Mouse (Mus musculus): ENCODE results near the gene Chp1.
"Not testable (repeated sequence)": the region's sequence is repeated elsewhere in the genome, so short reads cannot be mapped to it uniquely, and the experiment has no call there.

Gene Chp1

DNA sequence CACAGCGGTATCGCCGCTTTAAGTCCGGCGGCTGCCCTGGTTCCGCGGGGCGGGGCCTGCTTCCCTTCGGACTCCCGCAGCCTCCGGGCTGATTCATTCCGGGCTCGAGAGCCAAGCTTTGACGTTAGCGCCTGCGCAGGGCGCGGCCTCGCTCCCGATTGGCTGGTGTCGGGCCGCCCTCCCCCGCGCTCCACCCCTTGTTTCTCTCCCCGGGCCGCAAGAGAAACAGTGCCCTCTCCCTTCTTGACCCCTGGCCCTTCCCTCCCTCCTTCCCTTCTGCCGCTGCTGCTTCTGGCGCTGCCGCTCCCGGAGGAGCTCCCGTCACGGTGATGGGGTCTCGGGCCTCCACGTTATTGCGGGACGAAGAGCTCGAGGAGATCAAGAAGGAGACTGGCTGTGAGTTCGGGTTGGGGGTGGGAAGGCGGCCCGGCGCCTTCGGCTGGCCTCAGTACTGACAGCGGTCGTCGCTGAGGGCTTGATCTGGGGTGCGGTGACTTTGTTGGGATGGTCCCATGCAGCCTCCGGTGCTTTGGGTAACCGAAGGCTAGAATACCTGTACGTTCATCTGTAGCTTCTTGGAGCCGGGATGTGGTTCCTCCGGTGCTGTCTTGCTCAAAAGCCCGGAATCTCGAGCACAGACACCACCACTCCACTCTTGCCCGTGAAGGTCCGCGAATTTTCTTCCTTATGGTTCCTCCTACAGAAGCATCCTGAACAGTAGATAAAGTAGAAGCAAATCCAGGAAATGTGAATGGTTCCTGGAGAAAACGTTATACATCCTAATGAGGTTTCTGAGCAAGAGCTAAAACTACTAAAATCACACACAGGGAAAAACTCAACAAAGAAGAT is at the start of gene Chp1, which contains the start of gene Exd1:
Chp1 (plus strand) TSS at position 176 of the 849 bp plus-strand sequence.
Exd1 (minus strand) TSS at position 106 of the 849 bp plus-strand sequence.
- peak; percentile 99 to 100 for DNase-seq

DNA sequence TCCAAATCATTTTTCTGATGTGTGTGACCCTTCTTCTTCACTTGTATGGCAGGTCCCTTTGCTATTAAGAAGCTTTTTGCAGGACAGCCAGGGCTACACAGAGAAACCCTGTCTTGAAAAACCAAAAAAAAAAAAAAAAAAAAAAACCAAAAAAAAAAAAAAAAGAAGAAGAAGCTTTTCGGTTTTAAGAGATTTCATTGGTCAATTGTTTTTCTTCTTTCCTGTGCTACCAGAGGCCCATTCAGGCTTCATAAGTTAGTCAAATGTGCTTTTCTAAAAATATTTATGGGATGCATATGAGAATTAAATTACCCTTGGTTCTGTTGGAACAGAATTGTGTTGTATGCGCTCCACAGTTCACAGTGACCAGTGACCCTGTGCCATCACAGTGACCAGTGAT is 48.6 kb upstream of the Chp1 start:
- no peak for DNase-seq

DNA sequence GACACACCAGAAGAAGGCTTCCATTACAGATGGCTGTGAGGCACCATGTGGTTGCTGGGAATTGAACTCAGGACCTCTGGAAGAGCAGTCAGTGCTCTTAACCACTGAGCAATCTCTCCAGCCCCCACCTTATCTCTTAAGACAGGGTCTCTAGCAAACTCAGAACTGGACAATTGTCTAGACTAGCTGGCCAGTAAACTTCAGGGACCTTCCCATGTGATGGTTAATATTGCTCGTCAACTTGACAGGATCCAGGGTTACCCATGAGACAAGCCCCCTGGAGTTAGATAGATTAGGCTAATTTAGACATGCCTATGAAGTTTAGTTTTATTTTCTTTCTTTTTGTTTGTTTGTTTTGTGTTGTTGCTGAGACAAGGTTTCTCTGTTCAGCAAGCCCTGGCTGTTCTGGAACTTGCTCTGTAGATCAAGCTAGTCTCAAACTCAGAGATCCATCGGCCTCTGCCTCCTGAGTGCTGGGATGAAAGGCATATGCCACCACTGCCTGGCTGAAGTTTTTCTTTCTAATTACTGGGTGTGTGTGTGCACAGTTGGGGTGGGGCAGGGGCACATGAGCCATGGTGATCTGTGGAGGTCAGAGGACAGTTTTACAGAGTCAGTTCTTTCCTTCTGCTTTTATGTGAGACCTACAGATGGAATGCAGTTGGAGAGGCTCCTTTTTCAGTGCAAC is 46.4 kb upstream of the Chp1 start:
- no peak for DNase-seq

DNA sequence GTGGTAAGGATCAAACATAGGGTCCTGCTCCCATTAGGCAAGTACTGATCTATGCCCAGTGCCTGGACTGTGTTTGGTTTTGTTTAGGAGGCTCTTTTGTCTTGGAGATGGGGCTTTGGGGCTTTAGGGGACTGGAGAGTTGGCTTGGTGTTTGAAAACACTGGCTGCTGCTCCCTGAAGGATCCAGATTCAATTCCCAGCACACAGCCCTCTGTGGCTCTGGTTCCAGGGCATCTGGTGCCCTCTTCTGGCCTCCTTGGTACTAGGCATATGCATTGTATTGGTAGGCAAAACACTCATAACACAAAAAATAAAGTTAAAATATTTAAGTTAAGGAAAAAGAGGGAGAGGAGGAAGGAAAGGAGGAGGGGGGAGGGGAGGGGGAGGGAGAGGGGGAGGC is 40.4 kb upstream of the Chp1 start:
- no peak for DNase-seq

DNA sequence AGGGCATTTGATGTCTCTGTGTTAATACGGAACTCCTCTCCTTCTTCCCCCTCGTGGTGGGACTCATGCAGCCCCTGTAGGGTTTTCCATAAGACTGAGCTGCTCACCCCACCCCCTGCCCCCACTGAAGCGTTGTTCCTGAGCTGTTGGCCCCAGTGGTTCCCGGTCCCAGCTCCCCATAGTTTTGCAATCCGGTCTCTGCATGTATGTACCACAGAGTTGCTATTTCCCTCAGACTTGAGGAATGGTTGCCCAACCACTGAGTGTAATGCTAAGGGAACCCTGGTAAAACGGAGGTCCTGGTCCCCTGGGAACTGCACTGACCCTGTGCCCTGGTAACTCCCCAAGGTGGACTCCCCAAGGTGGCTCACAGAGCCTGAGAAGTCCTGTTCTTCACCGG is 39.0 kb upstream of the Chp1 start:
- not testable (repeated sequence) for DNase-seq

DNA sequence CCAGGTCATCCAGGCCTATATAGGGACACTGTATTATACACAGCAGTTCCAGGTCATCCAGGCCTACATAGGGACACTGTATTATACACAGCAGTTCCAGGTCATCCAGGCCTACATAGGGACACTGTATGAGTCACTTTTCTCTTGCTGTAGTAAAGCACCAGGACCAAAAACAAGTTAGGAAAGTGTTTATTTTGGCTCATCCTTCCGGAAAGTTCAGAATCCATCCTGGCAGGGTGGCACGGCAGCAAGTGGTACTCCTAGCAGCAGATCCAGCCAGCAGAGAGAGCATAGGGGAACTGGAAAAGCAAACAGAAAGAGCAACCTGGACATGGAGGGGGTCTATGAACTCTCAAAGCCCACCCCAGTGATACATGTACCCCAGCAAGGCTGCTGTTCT is 36.6 kb upstream of the Chp1 start:
- DNase-seq: no peak

DNA sequence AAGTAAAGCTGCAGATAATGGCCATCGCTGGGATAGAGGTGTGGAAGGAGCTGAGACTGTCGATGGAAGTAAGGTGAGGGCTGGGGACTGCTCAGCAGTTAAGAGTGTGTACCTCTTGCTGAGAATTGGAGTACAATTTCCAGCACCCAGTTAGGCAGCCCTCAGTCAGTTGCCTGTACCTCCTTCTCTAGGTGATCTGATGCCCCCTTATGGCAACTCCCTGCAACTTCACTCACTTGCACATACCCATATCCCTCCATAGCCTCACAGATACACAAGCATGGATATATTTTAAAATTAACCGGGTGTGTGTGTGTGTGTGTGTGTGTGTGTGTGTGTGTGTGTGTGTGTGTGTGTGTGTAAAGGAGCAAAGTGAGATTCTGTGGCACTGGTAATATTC is 35.2 kb upstream of the Chp1 start:
- no peak for DNase-seq

DNA sequence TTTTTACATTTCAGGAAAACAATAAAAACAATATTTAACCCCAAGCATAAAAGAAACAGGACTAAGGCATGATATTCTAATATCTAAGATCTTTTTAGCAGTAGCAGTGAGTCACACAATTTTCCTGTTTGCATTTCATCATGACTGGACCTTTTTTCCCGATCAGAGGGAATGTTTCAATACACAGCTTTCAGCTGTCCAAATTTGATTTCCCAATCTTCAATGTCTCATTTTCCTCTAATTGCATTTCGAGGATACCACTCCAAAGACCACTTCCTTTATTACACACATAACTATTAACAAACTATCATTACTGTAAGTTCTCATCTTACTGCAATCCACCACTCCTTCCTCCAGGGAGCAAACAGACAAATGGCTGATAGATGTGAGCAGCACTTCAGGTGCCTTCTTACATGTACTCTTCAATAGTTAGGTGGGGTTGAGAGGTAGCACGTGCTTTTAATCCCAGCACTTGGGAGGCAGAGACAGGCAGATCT is 33.4 kb upstream of the Chp1 start:
- no peak for DNase-seq

DNA sequence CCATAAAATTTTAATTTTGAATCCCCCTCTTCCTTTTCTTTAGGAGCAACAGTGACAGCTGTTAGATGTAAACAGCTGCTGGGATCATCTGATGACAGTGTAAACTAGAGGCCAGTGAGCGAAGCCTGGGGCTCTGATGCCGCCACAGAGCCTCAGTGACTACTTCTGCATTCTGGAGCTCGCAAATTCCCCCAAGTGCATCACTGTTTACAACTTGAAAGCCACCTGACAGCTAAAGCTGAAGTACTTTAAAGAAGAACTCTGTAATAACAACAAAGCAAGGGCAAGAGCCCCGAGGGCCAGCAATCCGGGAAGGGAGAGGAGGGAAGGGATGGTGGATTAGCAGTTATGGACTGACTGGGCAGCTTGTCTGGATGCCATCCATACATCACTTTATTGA is 30.7 kb upstream of the Chp1 start:
- no peak for DNase-seq

DNA sequence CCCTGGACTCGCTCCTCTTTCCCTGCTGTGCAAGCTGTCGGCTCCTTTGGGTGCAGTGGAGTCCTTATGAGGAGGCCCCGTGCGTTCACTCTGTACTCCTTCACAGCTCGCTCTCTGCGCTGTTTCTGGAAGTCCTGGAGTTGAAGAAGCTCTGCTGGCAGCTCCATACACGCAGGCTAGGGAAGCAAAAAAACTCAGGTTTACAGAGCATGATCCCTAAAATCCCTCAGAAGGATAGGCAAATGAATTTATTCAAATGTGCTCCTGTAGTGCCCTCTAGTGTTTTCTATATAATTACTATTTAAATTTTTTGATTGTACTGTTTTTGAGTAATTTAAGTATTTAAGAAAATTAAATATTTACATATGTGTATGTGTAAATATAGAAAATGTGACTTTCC is 26.9 kb upstream of the Chp1 start:
- no peak for DNase-seq

DNA sequence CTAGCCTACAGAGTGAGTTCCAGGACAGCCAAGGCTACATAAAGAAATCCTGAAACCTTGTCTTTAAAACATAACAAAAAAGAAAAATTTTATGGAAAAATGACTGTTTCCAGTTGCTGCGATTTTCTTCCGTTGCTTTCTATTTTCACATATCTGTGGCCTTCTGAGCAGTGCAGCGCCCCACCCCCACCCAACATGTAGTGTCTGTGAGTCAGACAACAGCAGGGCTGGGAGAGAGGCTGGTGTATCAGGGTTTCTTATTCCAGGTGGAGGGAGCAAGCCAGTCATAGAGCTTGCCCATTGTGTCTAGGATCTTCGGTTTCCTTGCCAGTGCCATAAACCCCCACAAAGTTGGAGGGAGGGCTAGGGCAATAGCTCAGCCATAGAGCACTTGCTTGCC is 23.7 kb upstream of the Chp1 start:
- no peak for DNase-seq

DNA sequence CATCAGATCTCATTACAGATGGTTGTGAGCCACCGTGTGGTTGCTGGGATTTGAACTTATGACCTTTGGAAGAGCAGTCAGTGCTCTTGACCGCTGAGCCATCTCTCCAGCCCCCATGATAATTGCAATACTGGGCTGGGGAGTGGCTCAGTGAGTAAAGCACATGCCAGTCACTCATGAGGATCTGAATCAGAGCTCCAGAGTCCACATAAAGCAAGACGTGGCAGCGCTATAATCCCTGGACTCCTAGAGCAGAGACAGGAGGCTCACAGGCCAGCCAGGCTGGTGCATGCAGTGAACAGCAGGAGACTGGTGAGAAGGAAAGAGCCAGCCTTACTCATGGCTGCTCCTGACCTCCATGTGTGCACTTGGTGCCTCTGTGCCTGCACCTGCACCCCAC is 22.1 kb upstream of the Chp1 start:
- DNase-seq: no peak

DNA sequence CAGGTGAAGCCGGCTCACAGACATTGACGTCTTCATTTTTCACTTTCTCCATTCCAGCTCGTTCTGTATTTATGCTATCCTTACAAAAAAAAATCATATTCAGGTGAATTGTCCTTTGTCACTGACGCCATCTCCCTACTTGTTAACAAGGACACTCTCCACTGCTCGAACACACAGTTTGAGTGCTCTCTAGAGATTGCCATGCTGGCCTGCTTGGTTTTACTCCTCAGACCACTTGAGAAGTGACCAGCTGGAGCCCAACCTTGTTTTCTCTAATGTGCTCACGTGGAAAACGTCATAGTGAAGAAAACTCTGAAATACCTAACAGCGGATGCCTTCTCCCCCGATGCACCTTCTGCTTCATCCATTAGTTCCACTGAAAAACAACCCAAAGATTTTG is 8.7 kb upstream of the Chp1 start:
- peak in 1 of 2 experiments; percentile 15 for DNase-seq

DNA sequence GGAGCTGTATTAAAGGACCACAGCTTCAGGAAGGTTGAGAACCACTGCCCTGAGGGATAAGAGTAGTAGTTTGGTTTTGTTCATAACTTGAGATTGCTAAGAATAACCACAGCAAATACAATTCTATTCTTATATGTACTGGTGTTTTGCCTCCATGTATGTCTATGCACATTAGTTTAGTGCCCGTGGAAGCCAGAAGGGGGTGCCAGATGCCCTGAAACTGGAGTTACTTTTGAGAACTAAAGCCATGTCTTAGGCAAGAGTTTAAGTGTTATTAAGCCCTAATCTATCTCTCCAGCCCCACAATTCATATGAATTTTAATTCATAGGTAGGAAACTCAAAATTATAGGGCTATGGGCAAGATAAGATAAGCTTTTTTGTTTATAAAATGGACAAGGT is 5.4 kb upstream of the Chp1 start:
- peak; percentile 51 to 79 for DNase-seq

DNA sequence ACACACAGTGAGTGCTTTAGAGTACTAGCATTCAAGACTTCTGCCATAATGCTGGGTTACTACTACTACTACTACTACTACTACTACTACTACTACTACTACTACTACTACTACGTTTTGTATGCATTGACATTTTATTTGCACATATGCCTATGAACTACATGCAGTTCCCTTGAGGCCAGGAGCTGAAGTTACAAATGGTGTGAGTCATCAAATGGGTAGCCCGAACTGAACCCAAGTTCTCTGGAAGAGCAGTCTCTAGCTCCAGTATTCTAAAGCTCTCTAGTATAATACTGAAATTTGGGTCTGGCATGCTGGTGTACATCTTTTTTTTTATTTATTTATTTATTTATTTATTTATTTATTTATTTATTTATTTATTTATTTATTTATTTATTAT is 3.8 kb upstream of the Chp1 start:
- DNase-seq: no peak

DNA sequence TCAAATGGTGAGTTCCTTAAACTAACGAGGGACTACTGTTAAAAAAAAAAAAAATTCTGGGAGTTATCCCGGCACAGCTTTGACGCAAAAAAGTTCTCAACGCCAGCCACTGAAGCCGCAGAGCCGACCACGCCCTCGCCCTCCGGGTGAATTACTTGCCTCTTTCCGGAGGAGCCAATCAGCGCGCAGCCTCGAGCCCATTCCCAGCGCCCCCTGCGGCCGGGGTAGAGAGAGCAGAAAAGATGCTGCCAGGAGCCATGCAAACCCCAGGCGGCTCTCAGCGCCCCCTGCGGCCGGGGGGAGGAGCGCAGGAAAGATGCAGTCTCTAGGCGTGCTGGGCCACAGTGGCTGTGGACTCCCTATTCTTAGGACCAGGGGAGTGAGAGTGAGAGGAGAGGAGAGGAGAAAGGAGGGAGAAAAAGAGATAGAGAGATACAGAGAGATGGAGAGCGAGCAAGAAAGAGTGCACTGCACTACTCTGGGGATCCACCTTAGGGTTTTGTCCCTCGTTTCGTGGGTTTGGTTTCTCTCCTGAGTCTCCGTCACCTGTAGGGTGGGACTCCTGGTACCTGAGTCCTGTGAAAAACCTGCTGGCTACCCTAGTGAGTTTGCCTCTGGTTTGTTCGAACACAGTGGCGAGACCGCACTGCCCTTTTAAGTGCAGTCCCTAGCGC is 512 bp upstream of the Chp1 start:
- peak; percentile 91 to 92 for DNase-seq

DNA sequence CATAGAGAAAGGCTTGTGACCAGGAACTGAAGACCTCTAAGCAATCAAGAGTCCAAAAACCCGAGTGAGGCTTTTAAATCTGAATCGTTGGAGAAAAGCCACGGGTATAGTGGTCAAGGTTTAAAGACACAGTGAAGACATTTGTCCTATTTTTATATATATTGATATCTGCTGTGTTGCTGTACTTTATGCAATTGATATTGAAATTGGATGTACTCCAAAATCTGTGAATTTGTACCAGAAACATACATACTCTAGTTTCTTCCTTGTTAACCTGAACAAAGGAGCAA is 819 bp downstream of the Chp1 start:
- no peak for DNase-seq

DNA sequence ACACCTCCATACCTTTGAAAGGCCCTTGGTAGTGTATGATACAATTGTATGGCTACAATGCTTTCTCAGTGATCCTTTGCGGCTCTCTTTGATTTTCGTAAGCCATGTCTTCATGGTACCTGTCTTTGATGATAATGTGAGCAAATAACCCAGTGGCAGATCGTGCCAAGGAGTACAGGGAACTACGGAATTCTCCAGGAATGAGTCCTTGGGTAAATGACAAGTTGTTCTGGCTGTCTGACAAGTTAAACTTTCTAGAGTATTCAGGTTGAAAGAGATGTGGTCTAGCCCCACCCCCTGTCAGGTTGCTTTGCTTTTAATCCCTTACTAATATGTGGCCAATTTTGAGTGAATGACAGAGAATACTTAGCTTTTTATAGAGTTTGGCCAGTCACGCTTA is 1.2 kb downstream of the Chp1 start:
- peak in 1 of 2 experiments; percentile 16 for DNase-seq

DNA sequence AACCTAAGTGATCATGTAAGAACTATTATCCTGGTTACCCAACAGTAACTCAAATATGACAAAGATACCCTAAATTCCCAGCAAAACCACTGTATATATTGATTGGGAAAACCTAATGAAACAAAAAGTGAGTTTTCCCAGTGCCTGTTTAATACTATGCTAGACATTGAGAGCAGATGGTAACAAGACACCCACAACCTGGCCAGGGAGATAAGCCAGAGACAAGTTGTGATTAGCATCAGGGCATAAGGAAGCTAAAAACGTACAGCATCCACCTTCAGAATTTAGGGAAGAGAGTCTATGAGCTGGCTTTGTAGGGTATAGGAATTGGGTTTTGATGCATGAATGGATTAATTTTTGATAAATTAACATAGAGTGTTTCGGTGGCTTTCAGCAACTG is 2.2 kb downstream of the Chp1 start:
- no peak for DNase-seq

DNA sequence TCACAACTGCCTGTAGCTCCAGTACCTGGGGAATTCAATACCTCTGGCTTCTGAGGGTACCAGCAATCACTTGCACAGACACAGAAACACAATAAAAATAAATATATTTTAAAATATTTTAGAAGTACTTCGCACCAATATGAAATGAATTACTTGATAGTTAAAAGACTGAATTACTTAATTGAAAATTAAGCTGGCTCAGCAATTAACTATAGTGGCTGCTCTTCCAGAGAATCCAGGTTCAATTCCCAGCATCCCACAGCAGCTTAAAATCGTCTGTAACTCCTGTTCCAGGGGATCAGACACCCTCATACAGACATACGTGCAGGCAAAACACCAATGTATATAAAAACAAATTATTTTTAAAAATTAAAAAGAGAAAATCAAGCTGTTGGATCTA is 10.5 kb downstream of the Chp1 start:
- DNase-seq: no peak

DNA sequence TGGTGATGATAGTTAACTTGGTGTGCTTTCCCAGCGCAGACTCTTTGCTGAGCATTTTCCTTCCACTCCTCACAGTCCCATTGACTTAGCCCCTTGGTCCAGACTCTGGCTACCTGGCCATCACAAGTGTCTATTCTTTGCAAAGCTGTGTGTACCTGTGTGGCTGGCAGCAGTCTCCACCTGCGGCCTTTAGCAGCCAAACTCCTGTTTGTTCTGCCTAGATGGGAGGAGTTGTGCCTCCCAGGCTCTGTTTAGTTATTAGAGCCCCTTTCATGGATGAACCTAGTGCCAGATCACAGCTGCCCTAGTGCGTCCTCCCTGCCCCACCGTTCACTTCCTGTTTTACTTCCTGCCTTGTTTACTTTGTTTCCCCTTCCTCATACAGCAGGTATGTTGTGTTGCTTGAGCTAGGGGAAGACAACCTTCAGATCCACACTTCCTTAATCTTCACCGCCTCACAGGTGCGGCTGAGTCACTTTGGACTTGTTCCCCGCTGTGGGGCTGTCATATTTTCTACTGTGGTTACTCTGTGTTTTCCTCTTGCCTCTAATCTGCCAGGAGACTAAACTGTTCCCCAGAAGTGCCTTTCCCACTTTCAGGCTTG is 11.3 kb downstream of the Chp1 start:
- DNase-seq: no peak

DNA sequence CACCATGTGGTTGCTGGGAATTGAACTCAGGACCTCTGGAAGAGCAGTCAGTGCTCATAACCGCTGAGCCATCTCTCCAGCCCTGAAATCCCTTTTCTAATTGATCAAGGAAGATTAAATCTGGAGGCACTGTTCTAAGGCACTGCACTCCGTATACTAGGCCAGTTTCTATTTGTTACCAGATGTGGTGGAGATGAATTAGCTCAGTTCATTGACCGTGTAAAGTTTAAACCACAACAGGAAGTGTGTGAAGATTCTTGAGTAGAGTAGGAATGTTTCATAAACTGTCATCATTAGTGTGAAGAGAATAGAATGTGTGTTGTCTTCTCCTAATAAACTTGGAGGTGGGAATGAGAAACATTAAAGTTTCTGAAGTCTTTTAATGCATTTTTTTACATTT is 14.3 kb downstream of the Chp1 start:
- no peak for DNase-seq

DNA sequence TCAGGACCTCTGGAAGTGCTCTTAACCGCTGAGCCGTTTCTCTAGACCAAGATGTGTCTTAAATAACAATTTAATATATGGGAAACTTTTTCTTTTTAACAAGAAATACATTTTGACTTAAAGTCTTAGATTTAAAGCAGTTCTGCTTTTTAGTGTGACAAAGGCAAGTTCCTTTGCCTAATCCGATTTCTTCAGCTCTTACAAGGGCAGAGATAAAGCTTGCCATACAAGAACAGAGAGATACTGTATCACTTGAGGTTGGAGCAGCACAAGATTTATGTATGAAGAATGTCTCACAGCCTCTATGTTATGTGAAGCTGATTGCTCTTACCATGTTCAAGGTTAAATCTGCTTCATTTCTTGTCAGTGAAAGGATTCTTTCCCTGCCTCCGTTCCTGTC is 17.8 kb downstream of the Chp1 start:
- no peak for DNase-seq
